Mouse (Mus musculus) stomach, postnatal 0 days (tissue): ENCODE measurements around the gene Zfhx3.

Experiments
- CTCF ChIP-seq: IDR thresholded peaks from 2 replicates; pipeline ENCODE4 v1.5.1; 2016; ENCODE audit warnings: antibody characterized with exemption, low read depth, mild to moderate bottlenecking, moderate library complexity
- EP300 ChIP-seq: optimal IDR thresholded peaks from 2 replicates; pipeline ENCODE3; 2016; ENCODE audit warnings: antibody characterized with exemption

DNA sequence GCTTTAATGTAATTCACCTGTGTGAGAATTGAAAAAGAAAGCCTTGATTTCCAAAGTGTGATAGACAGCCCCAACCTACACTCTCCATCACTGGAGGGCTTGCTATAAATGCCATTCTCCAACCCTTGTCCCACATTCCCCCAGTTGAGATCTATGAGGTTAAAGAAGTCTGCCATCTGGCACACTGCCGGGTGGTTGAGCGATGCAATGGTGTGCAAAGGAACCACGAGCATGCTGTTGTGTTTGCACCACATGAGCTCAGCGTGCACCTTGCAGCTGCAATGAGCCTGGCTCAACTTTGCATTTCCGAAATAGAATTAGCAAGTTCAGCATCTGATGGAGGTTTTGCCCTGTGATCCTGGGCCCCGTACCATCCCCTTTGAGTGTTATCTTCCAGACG lies 575.7 kb downstream of the Zfhx3 start:
- no peak for TF ChIP-seq EP300
- TF ChIP-seq CTCF: no peak
